Mouse (Mus musculus) retina, postnatal 1 day (tissue): ENCODE measurements around the gene Wwtr1.

Source experiments
- DNase-seq: peaks from one replicate; pipeline ENCODE4 v3.0.0-alpha.2; 2012

Wwtr1 gene

DNA sequence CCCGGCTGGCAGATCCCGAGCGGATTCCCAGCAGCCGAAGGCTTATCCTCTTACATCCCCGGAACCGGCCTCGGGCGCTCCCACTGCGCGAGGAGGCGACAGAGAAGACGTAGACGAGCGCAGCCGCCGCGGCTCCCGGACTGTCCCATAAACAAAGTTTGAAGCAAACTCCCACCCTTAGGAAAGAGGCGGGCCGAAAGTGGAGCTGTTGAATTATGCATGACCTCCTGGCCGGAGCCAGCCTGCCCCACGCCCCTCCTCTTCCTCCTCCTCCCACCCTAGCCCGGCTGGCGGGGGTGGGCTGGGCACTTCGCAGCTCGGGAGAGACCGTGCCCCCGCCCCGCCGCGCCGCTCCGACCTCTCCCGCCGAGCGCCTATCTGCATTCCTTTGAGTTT, at the start of gene Wwtr1:
Gene Wwtr1 (minus strand): TSS at position 251 of the 396 bp plus-strand sequence.
- peak; percentile 94 for DNase-seq

DNA sequence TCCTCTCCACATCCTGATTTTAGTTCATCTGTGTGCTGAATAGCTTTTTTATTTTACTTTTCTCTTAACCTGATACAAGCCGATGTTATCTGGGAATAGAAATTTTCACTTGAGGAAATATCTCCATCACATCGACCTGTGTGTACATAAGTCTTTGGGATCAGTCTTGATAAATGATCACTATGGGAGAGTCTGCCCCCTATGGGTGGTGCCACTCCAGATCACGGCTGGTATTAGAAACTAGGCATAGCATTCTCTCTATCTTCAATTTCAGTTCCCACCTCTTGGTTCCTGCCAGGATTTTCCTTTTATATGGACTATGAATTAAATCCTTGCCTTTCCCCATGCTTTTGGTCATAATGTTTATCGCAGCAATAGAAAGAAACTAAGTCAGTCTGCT, 44.0 kb upstream of the Wwtr1 start:
- no peak for DNase-seq

DNA sequence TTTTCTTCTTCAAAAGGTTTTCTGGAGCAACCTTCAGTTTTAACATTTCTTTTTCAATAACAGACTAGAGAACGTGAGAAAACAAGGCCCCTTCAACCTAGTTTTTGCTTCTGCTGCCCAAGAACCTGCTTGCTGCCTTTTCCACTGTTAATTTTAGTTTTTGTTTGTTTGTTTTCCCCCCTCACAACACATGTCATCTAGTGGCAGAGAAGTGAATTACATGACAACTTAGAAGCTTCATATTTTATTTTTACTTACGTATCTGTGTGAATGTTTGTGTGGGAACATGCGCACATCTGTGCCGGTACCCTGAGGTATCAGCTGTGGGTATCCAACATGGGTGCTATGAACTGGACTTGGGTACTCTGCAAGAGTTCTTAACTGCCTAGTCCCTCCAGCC, 39.9 kb upstream of the Wwtr1 start:
- DNase-seq = peak; percentile 9

DNA sequence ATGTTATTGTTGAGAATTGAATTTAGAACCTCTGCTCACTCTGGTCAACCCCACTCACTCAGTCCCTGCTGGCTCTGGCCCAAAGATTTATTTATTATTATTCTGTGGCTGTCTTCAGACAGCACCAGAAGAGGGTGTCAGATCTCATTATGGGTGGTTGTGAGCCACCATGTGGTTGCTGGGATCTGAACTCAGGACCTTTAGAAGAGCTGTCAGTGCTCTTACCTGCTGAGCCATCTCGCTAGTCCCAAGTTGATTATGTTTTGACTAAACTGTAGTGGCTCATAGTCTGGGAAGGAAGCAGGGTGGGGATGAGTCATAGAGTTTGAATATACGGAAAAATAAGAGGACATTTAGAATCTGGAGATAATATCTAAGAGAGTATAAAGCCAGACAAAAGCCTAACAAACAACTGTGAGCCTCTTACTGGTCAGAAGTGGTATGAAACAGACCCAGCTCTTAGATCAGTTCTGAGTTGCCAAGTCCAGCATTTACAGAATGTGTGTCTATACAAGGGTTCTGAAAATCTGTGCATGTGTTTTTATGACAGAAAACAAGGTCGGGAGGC, 36.8 kb upstream of the Wwtr1 start:
- no peak for DNase-seq

DNA sequence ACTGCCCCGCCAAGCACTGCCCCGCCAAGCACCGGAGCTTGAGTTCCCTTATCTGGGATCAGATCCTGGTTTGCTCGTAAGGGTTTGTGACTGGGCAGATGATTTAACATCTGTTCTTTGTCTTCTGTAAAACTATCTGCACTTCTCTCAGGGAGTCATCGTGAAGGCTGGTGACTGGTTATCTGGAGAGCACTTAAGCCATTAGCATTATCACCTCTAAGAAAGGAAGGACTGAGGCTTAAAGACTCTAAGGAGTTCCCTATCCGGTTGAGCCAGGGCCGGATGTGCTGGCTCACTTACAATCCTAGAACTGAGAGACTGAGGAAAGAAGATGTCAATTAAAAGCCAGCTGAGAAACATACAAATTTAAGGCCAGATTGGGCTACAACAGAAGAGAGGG, 36.1 kb upstream of the Wwtr1 start:
- no peak for DNase-seq

DNA sequence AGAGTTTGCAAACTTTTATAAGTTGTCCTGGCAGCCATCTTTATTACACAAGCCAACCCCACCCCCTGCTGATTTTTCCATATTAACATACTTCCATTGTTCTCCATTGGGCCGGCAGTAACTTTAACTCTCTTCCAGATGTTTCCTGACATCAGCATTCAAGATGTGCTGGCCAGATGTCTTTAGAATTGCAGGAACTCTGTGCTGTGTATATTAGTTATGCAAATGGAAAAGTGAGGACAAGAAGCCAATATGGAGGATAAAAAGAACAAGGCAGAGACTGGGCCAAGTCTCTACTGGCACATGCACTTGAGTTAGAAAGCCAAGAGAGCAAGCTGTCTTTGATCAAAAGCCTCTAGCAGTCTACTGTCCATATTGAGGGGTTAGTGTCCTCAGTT, 28.9 kb upstream of the Wwtr1 start:
- no peak for DNase-seq

DNA sequence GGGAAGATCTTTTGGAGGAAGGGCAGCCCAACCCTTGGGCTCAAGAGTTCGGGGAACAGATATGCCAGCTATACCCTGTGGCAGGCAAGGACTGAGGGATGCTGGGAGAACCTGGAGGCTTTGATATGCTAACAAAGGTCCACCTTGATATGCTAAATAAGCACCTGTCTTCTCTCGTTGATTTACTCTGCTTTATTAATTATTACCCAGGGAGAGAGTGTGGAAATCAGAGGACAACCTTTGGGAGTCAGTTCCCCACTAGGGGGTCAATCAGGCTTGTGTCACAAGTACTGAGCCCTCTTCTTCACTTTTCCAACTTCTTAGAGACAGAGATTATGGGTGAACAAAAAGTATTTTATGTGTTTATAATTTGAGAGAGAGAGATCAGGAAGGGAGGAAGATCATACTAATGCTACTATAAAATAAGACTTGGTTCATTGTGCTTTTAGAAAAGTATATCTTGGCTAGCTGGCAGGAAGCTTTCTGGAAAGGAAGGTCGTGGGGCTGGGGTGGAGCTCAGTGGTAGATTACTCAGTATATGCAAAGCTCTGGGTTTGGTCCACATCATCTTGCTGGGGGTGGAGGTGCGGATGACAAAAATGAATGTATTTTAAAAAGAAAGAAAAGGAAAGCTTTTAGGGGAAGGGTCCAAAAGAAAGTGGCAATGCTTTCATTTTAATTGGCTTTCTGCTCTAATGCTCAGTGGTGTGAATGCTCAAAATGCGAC, 28.3 kb upstream of the Wwtr1 start:
- DNase-seq = no peak

DNA sequence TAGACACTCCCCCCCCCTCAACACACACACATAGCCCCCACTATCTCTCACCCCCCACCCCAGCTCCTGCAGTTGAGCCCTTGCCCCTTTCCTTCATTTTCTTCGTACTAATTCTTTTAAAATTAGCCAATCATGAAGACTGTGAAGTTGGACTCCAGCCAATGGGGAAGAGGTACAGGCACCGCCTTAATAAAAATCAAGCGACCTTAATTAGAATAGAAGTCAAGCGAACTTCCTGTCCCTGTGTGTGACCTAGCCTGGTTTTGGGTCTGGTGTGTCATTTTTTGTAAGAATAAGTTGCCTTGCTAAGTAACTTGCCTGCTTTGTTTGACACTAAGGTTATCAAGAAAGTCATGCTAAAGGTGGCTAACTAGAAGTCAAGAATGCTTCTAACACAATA, 26.9 kb upstream of the Wwtr1 start:
- peak; percentile 5 for DNase-seq

DNA sequence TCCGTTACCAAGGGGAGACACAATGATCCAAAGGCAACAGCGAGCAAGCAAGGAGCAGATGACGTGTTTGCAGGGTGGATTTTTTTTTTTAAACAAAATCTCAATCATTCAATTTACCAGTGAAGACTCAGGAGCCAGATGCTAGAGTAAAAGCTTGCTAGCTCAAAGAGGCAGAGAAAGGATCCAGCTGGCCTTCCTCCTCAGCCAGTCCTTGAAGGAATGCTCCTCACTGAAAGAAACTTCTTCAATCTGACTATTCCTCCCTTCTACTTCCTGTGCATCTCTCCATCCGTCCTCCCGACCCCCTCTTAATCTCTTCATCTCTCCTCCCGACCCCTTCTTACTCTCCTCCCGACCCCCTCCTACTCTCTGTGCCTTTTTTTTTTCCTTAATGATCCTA, 20.9 kb upstream of the Wwtr1 start:
- no peak for DNase-seq

DNA sequence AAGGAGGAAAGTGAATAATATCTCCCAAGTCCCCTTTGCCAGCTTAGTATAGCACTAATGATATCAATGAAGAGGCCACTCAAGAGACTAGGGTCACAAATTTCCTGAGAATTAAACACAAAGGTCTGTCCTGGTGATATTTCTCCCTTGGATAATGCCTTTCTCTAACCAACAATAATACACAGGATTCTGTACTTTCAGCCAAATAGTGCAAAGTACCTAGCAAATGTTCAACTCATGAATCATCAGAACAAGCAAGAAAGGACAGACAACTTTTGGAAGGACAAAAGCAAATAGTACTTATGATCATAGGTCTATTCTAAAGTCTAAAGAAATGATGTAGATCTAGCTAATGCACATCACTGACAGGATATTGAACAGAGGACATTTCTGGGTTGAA, 19.8 kb upstream of the Wwtr1 start:
- DNase-seq = no peak

DNA sequence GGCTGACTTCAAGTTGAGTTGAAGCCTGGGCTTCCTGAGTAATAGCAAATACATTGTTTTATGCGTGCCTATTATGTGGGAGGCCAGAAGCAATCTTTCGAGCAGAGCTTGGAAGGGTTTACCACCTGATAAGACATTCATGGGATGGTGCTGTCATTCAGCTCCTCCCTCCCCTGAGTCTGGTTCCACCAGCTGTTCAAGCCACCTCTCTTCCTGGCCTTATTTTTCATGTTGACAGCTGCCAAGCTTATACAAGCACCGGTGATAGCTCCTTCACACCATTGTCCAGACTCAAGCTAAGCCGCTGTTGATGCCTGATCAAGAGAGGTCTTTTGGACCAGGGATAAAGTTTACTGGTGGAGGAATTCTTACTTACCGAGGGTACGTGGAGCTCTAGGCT, 10.3 kb upstream of the Wwtr1 start:
- DNase-seq = no peak

DNA sequence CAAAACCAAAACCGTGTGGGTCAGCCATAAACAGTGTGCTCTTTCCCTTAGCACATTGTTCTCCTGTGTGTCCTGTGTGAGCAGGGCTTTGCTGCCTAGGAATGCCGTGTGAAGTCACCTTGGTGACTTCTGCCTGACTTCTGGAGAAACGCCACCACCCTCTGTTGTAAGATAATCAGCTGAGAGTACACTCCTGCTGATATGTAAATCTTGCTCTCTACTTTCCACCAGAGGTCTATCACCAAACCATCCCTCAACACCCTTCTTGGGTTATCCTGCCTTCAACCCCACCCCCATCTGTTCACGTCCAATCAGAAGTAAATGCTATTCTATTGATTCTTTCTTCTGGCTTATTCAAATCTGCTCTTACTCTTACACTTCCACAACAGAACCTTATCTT, 7.8 kb upstream of the Wwtr1 start:
- DNase-seq = no peak

DNA sequence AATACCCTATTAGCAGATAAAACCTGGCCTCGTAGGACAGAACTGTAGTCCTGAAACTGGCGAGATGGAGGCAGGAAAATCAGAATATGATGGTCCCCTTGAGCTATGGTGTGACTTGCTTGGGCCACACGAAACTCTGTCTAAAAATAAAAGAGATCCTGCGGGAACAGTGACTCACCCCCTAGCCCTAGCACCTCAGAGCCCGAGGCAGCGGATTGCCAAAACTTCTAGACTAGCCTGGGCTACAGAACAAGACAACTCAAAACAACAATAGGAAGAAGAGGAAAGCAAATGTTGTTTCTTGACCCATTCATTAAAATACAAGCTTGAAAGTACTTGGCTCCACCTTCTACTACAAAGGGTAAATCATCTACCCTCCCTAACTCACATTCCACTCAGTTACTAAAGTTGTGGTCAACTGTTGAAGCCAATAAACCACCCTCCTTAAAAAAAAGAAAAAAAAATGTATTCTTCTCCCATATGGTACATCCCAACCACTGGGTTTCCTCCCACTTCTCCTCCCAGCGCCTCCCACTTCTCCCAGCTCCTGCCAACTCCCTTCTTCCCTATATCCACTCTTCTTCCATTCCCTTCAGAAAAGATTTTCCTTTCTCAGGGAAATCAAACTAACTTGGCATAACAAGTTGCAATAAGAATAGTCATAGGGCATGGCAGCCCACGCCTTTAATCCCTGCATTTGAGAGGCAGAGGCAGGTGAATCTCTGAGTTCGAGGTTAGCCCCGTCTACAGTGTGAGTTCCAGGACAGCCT, 4.9 kb upstream of the Wwtr1 start:
- no peak for DNase-seq

DNA sequence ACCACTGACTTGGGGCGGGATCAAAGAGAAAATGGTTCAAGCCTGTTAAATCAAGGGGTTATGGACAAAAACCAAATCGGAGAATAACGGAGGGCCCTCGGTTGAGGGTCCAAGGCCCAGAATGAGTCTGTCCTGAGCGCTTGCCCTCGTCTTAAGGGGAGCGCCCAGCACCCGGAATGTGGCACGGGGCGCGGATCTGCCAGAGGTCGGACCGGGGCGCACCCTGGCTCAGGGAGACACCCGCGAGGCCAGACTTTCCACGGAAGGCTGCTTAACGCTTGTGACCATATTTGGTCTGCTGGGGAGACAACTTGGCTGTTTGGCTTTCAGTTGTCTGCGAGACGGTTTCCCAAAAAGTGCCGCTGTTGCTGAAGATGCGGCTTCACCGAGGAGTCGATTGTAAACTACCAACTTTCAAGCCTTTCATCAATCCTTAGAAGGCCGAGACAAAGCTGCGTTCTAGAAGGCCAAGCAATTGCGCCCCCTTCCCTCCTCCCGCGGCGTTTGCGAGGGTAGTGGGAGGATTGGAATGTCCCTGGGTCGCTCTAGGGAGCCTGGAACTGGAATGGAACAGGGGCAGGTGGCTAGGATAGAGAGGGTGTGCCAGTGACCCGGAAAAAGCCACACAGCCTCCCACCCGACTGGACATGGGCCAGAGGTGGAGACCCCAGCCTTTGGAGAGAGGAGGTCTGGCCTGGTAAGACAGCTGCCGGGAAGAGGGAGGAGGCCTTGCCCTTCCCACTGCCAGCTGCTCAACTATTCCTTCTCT, 530 bp upstream of the Wwtr1 start:
- peak; percentile 86 for DNase-seq

DNA sequence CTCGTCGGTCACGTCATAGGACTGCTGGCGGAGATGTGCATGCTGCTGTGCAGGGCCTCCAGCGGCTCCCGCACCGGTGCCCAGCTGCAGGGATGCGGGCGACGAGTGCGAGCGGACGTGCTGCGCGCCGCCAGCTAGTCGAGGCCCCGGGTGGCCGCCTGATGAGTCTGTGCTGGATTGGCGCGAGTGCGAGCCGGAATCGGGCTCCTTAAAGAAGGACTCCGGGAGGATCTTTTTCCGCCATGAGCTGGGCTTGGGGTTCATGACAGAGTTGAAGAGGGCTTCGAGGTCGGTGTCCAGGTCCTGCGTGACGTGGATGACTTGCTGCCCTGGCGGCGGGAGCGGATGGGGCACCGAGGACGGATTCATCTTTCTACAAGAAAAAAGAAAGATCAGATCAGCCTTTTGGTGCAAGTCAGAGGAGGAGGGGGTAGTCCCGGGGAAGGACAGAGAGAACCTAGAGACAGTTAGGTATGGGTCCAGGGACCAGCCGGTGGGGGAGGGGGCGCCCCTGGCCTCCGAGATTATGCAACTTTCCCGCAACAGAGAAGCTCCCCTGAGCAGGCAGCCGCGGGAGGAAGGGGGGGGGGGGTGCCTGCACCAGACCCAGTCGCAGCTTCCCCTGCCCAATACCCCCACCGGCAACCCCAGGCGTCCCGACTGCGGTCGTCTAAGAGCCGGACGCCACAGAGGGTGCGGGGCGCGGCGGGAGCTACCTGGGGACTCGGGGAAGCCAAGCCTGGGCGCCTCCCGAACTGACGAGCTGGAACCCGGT, 638 bp downstream of the Wwtr1 start:
- peak; percentile 72 for DNase-seq

DNA sequence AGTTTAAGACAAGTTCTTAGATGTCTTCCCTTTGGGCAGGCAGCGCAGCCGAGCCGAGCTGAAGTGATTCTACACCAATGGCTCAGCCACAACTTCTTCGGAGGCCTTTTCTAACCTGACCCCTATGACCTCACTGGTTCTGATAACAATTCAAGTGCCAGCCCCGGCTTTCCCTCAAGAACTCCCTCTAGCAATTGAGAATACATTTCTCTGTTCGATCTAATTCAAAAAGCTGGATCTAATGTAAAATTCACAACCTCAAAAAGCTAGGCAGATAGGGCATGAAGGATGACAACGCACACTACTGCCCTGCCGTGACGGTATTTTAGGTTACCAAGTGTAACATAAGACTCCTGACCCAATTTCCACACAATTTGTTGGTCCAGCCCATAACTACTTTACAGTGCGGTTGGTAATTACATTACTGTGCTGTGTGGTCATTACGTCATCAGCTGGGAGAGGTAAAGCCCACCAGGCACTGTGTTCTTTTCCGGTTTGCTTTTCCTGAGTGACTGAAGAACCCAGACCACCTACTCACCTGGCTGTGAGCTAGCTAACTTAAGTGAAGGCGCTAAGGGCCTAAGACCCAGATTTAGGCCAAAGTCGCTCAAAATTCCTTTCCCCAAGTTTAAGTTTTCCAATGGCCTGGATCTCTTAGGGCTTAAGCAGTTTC, 1.7 kb downstream of the Wwtr1 start:
- DNase-seq = peak; percentile 53

DNA sequence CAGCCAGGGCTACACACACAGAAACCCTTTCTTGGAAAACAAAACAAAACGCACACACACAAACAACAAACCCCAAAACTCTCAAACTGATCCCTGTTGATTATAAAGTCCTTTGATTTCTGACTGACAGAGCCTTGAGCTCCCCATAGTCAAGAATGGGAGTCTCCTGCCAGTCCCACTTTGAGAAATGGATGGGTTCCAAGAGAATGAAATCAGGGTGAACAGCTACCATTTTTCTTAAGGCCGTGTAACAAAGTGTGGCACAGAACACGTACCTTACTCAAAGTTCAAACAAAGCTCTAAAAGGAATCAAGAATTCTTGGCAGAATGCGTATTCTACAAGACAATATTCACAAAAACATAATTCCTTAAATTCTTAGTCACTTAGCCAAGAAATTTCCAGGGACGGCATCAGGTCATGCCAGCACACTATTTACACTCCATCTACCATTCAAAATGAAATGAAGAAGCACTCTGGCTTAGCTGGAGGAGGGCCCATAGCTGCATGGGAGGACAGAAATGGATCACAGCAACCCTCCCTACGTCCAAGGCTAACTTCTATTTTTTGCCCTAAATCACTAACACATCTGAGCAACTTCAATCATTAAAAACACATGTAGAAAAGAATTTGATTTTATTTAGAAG, 3.3 kb downstream of the Wwtr1 start:
- no peak for DNase-seq

DNA sequence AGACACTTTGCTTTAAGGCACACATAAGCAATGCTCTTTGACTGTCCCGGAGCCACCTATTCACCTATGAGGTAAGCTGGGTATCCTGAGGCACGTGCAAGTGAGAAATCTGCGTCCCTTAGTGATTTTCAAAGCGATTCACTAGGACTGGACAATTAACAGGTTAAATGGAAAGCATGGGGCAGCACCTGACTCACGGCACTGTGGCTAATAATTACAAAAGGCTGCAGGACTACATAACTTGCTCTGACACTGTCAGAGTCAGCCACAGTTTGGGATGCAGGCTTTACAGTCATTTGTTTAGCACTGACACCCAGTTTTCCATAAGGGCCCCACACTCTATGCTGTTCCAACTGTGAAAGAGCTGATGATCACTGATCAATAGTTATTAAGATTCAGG, 9.1 kb downstream of the Wwtr1 start:
- no peak for DNase-seq

DNA sequence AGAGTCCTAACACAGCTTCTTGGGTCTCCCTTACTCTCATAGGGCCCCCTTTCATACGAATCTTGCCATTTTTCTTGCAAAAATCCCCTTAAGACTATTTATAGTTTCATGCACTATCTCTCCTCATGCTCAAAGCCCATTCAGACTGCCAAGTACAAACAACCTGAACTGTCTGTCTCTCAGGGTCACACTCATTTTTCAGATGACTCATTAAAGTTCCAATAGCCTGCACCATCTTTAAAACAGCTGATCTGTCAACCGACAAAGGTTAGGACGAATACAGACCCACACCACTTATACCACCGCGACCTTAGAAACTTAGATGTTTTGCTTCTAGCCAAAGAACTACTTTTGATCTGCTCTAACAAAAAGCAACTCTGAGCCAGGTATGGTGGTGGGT, 12.1 kb downstream of the Wwtr1 start:
- no peak for DNase-seq

DNA sequence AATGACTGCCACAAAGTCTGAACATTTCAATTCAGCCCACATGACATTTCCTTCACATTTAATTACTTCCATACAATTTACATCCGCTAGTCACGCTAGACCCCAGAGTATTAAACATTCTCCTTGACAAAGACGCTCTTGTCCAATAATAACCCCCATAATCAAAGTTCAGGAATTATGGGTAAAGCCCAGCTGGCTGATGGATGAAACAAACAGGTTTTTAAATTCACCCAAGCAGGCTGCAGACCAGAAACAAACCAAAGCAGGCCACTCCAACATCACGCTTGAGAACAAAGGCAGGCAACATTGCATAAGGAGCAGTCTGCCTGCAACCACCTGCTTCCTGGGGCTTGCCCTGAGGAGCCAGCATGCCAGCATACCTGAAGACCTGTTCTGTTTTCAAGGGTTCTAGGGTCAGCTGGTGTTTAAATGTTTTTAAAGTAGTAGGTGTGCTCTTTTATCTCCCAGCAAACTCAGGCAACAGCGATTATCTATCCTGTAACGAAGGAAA, 12.7 kb downstream of the Wwtr1 start:
- DNase-seq = peak; percentile 66

DNA sequence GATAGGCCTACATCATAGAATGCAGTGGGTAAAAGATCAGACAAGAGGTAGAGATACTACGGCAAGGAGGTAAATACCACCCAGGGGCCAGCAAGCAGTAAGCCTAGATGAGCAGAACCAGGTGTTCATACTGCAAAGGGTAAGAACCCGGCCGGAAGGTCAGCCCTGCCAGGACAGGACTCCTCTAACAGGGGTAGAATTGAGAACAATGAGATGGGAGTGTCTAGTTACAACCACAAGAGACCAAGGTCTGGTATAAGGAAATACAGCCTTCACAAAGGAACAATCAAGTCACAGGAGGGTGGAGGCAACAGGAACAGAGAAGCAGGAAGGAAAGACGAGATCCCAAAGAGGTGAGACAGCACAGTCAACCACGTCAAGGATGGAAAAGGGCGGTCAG, 16.9 kb downstream of the Wwtr1 start:
- DNase-seq = no peak
